Mouse (Mus musculus) hindbrain, embryonic 10.5 days (tissue): ENCODE measurements around the gene Stxbp5. TPM values are rescaled to one million over a fixed set of nuclear protein-coding genes. Genes with fewer than 3 reads are reported as not detected.
"Not testable (repeated sequence)": the region's sequence is repeated elsewhere in the genome, so short reads cannot be mapped to it uniquely, and the experiment has no call there.

ENCODE experiments used
- DNase-seq: peaks from one replicate; pipeline ENCODE4 v3.0.0-alpha.2; 2017; ENCODE audit warnings: low spot score
- H3K27ac ChIP-seq: fragments of 300-500 bp; sonication (generic); 2 replicates; pipeline ENCODE4 v1.5.1; 2016; ENCODE audit warnings: mild to moderate bottlenecking, moderate library complexity
- H3K27me3 ChIP-seq: fragments of 300-500 bp; sonication (generic); 2 replicates; pipeline ENCODE4 v1.6.1; 2016; ENCODE audit warnings: mild to moderate bottlenecking; ENCODE audit not compliant: poor library complexity, insufficient read depth, severe bottlenecking
- H3K36me3 ChIP-seq: fragments of 300-500 bp; sonication (generic); 2 replicates; pipeline ENCODE4 v1.6.1; 2016; ENCODE audit warnings: mild to moderate bottlenecking, moderate library complexity
- H3K4me1 ChIP-seq: fragments of 300-500 bp; sonication (generic); replicated peaks from 2 replicates; pipeline ENCODE4 v1.6.1; 2016; ENCODE audit warnings: mild to moderate bottlenecking
- H3K4me3 ChIP-seq: fragments of 300-500 bp; sonication (generic); 2 replicates; pipeline ENCODE4 v1.5.1; 2016; ENCODE audit warnings: mild to moderate bottlenecking, moderate library complexity
- H3K9me3 ChIP-seq: fragments of 300-500 bp; sonication (generic); 2 replicates; pipeline ENCODE4 v1.6.1; 2016; ENCODE audit warnings: mild to moderate bottlenecking, moderate library complexity
- WGBS: fragments of 180-500 bp; shearing (Covaris S2); methylation state at CpG from one replicate; pipeline ENCODE4 v1.1.7; 2016; 5-methylcytosine and 5-hydroxymethylcytosine counted together
- polyA plus RNA-seq: library from polyadenylated mRNA; unstranded; fragments of >200 nt; fragmentation: Nextera tagmentation; extraction: Ambion mirVana; gene quantifications from 2 replicates; pipeline ENCODE4 v1.2.1, GENCODE M21; 2016

Gene Stxbp5
- polyA plus RNA-seq, 1 experiment from 2014 or later, result 4.9 TPM

DNA sequence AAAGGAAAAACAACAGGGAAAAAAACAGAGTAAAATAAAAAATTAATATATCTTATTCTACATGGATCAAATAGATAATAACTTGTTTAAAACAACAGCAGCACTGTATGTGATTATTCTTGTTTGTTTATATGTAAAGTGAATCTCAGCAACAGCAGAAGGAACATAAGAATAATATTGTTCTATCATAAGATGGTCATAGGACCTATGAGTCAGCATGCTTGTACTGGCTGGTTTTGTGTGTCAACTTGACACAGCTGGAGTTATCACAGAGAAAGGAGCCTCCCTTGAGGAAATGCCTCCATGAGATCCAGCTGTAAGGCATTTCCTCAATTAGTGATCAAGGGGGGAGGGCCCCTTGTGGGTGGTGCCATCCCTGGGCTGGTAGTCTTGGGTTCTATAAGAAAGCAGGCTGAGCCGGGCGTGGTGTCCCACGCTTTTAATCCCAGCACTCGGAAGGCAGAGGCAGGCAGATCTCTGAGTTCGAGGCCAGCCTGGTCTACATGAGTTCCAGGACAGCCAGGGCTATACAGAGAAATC, 19.0 kb downstream of the Stxbp5 start:
- not testable (repeated sequence) for H3K27ac ChIP-seq

DNA sequence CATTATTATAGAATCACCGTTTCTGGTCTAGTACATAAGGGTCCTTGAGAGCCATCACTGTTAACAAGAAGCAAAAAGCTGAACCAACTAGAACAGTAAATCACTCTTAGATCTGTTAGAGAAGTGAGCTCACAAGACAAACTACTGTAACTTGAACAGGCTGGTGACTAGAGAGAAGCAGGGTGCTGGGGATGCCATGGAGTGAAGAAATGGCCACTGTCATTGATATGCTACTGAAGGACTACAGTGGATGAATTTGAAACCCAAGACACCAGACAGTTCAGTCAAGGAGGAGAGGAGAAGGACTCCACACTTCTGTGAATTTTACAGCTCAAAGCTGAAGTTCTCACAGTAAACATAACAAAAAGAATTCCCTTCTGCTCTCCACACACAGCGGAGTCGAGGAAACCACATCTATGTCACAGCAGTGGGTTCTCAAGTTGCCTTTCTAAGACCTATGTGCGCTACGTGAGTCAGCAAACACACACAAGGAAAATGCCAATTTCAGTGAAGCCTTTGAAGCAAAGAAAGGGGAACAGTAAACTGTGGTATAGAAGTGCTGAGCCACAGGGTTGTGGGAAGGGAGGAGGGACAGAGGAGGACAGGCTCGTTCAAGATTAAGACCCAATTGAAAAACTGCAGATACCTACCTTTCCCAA, 20.7 kb downstream of the Stxbp5 start:
- no peaks in the 10 kb centered on the region for H3K27me3 ChIP-seq
- 85% methylated on average over 6 of the region's 6 CpGs for WGBS
- H3K4me1 ChIP-seq, result no peaks in the 10 kb centered on the region; the same call in 1 of the 2 replicates
- no peak for DNase-seq
- no peak overlapping the region for H3K27ac ChIP-seq
- no peaks in the 10 kb centered on the region for H3K36me3 ChIP-seq
- no peak overlapping the region for H3K4me3 ChIP-seq
- no peaks in the 10 kb centered on the region for H3K9me3 ChIP-seq

More for the DNA sequence above, 19.0 kb downstream of the Stxbp5 start:
- H3K4me3 ChIP-seq, H3K9me3 ChIP-seq, H3K4me1 ChIP-seq, DNase-seq, H3K36me3 ChIP-seq, H3K27me3 ChIP-seq: not testable (repeated sequence)
- 90% methylated on average over 5 of the region's 5 CpGs for WGBS

- Histone ChIP-seq H3K4me1 (no peaks in the 10 kb centered on the region; the same call in 1 of the 2 replicates), H3K9me3 (no peaks in the 10 kb centered on the region), H3K27me3 (no peaks in the 10 kb centered on the region), H3K4me3 (no peak overlapping the region), H3K36me3 (no peaks in the 10 kb centered on the region), H3K27ac (no peak overlapping the region)
- WGBS, result 85% methylated on average over 6 of the region's 6 CpGs
- no peak for DNase-seq
Observed at GRCm38 (mm10) chr10:9878821-9879489, 21.9 kb downstream of the Stxbp5 start.

- 87% methylated on average over 3 of the region's 3 CpGs for WGBS
- no peaks in the 10 kb centered on the region for H3K27me3 ChIP-seq
- no peaks in the 10 kb centered on the region for H3K36me3 ChIP-seq
- H3K4me1 ChIP-seq, result no peaks in the 10 kb centered on the region; the same call in 1 of the 2 replicates
- no peaks in the 10 kb centered on the region for H3K9me3 ChIP-seq
- DNase-seq, result no peak
- no peak overlapping the region for H3K27ac ChIP-seq
- H3K4me3 ChIP-seq, result no peak overlapping the region
Observed at GRCm38 (mm10) chr10:9875905-9876304, 25.0 kb downstream of the Stxbp5 start.

DNA sequence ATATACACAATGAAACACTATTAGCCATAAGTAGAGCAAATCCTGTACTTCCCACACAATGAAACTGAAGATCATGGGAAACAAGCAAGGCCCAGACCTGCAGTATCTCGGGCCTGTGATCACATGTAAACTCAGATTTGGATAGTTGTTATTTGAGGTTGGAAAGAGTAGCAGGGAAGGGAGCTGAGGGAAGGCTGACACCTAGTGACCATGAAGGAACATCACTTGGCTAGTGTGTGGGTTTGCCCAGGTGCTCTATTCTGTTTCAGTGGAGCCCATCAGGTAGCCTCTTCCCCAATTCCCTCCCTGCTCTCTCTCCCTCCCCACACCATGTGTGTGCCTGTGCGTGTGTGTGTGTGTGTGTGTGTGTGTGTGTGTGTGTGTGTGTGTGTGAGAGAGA, 28.7 kb downstream of the Stxbp5 start:
- H3K9me3 ChIP-seq, result no peaks in the 10 kb centered on the region
- DNase-seq, result no peak
- no peaks in the 10 kb centered on the region for H3K4me1 ChIP-seq
- H3K36me3 ChIP-seq, result no peaks in the 10 kb centered on the region
- no peak overlapping the region for H3K27ac ChIP-seq
- H3K27me3 ChIP-seq, result no peaks in the 10 kb centered on the region
- WGBS, result 63% methylated on average over 2 of the region's 2 CpGs
- no peak overlapping the region for H3K4me3 ChIP-seq

GRCm38 (mm10) chr10:9866793-9867579, 33.9 kb downstream of the Stxbp5 start:
- DNase-seq, result no peak
- Histone ChIP-seq H3K27ac (no peak overlapping the region), H3K4me1 (0 out of 2 replicates have a peak, but pooled peaks cover 2% of the 10 kb centered on the region), H3K36me3 (no peaks in the 10 kb centered on the region), H3K27me3 (no peaks in the 10 kb centered on the region), H3K4me3 (no peak overlapping the region), H3K9me3 (no peaks in the 10 kb centered on the region)
- 87% methylated on average over 17 of the region's 17 CpGs for WGBS

DNA sequence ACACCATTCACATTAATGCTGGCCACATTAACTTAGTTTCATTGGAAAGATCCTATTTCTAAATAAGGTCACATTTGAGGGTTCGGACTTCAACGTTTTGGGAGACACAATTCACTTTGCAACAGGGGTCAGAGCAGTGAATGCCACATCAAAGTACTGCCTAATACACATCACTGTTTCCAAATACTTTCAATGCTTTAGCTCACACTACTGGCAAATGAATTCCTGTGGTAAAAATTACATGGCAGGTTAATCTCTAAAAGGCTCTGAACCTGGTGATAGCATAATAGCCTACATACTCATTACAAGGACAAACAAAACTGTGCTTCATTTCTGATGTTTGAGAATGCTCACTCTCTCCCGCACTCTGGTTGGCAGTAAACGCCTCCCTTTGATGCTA, 40.9 kb downstream of the Stxbp5 start:
- H3K27ac ChIP-seq, result no peak overlapping the region

DNA sequence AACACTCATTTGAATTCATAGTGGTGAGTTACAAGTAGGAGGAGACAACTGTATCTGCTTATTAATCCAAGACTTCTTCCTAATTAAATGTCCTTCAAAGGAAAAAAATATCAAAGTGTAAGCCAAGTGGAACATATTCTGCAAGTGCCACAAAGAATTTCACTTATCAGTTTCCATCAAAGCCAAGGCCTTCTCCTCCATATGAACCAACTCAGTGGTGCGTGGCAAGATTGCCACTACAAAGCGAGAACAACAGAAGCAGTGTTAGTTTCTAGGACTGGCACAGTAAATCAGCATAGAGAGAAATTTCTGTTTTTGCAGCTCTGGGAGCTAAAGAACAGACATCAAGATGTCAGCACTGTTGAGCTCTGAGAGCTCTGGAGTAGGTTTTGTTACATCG, 41.4 kb downstream of the Stxbp5 start:
- Histone ChIP-seq H3K27ac (no peak overlapping the region), H3K27me3 (no peaks in the 10 kb centered on the region), H3K9me3 (peaks cover 7% of the 10 kb centered on the region; the same call in 1 of the 2 replicates), H3K4me1 (0 out of 2 replicates have a peak, but pooled peaks cover 2% of the 10 kb centered on the region), H3K36me3 (peaks cover 10% of the 10 kb centered on the region), H3K4me3 (no peak overlapping the region)
- WGBS, result 86% methylated on average over 3 of the region's 3 CpGs
- DNase-seq, result no peak

More for the DNA sequence above, 40.9 kb downstream of the Stxbp5 start:
- Histone ChIP-seq H3K4me1 (0 out of 2 replicates have a peak, but pooled peaks cover 2% of the 10 kb centered on the region), H3K36me3 (peaks cover 5% of the 10 kb centered on the region), H3K4me3 (no peak overlapping the region), H3K27me3 (no peaks in the 10 kb centered on the region), H3K9me3 (peaks cover 2% of the 10 kb centered on the region; the same call in 1 of the 2 replicates)
- DNase-seq, result no peak
- 87% methylated on average over 4 of the region's 4 CpGs for WGBS

- no peak overlapping the region for H3K27ac ChIP-seq
- no peak overlapping the region for H3K4me3 ChIP-seq
- H3K4me1 ChIP-seq, result no peaks in the 10 kb centered on the region
- H3K9me3 ChIP-seq, result peaks cover 18% of the 10 kb centered on the region
- H3K36me3 ChIP-seq, result peaks cover 20% of the 10 kb centered on the region
- DNase-seq, result no peak
- 59% methylated on average over 2 of the region's 2 CpGs for WGBS
- no peaks in the 10 kb centered on the region for H3K27me3 ChIP-seq
Observed at GRCm38 (mm10) chr10:9857850-9858249, 43.0 kb downstream of the Stxbp5 start.

DNA sequence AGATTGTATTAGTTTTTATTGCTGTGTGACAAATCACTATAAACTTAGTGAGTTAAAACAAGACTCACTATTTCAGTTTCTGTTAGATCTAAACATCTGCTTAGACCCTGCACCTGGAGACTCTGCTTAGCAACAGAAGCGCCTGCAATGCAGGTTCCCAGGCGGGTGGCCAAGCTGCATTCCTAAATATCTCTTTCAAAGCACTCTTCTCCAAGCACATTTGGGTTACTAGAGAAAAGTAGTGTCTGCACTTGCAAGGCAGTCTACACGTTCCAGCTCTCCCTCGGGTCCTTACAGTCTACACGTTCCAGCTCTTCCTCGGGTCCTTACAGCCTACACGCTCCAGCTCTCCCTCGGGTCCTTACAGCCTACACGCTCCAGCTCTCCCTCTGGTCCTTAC, 44.1 kb downstream of the Stxbp5 start:
- no peaks in the 10 kb centered on the region for H3K27me3 ChIP-seq
- 89% methylated on average over 9 of the region's 9 CpGs for WGBS
- no peak overlapping the region for H3K27ac ChIP-seq
- H3K9me3 ChIP-seq, result peaks cover 19% of the 10 kb centered on the region
- H3K4me3 ChIP-seq, result no peak overlapping the region
- no peaks in the 10 kb centered on the region for H3K4me1 ChIP-seq
- no peak for DNase-seq
- H3K36me3 ChIP-seq, result peaks cover 25% of the 10 kb centered on the region

DNA sequence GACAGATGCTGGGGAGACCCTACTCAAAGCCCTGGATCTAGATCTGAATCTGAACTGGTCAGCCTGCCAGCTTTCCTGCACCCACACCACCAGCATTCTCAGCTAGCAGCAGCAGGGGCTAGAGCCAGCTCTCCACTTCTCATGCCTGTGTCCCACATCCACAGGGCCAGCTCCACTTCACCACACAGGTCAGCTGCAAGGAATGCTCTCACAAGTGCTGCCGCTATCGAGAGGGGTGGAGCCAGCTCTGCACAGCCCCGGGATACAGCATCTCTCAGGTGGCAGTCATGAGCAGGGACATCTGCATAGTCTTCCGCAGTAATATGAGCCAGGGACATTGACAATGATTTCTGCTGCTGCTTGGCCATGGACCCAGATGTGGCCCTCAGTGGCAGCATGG, 54.5 kb downstream of the Stxbp5 start:
- 96% methylated on average over 4 of the region's 4 CpGs for WGBS
- no peaks in the 10 kb centered on the region for H3K27me3 ChIP-seq
- peaks cover 9% of the 10 kb centered on the region for H3K36me3 ChIP-seq
- no peaks in the 10 kb centered on the region for H3K4me1 ChIP-seq
- peaks cover 5% of the 10 kb centered on the region; the same call in 1 of the 2 replicates for H3K9me3 ChIP-seq
- no peak overlapping the region for H3K27ac ChIP-seq
- no peak overlapping the region for H3K4me3 ChIP-seq
- no peak for DNase-seq

DNA sequence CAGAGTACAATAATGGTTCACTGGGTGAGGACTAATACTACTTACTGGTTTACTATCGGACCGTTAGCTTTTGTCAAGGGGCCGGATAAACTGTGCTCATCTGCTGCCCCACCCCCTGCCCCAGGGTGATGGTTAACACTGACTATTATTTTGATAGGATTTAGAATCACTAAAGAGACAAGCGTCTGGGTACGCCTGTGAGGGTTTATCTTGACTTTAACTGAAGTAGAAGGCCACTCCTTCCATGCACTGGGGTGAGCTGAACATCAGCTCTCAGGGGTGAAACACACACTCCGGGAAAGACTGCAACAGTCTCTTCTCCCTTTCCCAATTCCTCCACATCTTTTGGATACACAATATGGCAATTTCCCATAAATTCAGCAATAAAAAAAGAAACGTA, 61.5 kb downstream of the Stxbp5 start:
- WGBS, result 85% methylated on average over 7 of the region's 7 CpGs
- no peak for DNase-seq
- H3K9me3 ChIP-seq, result no peaks in the 10 kb centered on the region
- no peaks in the 10 kb centered on the region for H3K27me3 ChIP-seq
- H3K4me1 ChIP-seq, result no peaks in the 10 kb centered on the region; the same call in 1 of the 2 replicates
- no peak overlapping the region for H3K27ac ChIP-seq
- H3K4me3 ChIP-seq, result no peak overlapping the region
- peaks cover 8% of the 10 kb centered on the region for H3K36me3 ChIP-seq
